Mouse (Mus musculus): Measurements from ENCODE around the gene 2700097O09Rik.
"Not testable (repeated sequence)": the region's sequence is repeated elsewhere in the genome, so short reads cannot be mapped to it uniquely, and the experiment has no call there.

DNA sequence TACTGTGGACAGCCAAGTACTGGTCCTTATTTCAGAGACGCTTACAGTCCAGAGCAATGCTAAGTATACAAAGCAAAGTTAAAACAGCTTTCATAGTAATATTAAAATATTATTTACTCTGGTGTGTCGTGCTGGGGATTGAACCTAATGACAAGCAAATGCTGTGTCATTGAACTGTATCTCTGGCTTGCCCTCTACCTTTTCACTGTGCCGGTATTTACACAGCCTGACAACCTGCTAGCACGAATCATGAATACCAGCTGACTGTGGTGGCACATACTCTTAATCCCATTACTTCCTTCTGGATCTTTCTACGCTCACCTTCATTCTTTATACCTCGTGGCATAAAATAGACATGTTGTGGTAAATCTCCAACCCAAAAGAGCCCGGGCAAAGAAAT, 12.2 kb upstream of the 2700097O09Rik start:
- not testable (repeated sequence) for TF ChIP-seq CTCF, EP300 (IDR thresholded peaks at IDR 0.05; ENCODE audit: low read depth)
